Mouse (Mus musculus): Measurements from ENCODE around the gene Aox1.
"Not testable (repeated sequence)": the region's sequence is repeated elsewhere in the genome, so short reads cannot be mapped to it uniquely, and the experiment has no call there.

Aox1 gene

DNA sequence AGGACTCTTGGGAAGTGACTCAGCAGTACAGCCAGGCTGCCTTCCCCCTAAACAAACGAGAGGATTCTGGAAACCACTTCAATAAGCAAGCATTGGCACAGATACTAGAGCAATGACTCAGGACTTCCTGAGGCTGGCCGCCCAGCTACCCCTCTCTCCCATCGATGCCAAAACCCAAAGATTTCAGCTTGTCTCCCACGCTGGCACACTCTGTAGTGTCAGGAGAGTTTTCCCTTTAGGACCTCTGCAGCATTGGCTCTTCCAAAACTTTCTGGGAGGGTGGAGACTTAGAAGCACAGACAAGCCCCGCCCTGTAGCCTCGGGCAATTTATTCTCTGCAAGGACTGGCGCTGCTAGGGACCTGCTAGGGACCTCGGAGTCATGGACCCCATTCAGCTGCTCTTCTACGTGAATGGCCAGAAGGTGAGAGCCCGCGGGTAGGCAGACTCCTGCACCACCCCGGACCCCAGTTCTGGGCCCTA is at the start of gene Aox1:
Gene Aox1 (plus strand): TSS at position 296 of the 482 bp plus-strand sequence.
- DNase-seq (ENCODE audit: low spot score in 2 of 2): no peak

GRCm38 (mm10) chr1:57989052-57989600 is 40.6 kb upstream of the Aox1 start:
- no peak for DNase-seq (ENCODE audit: low spot score in 2 of 2)

GRCm38 (mm10) chr1:57991277-57991676 is 38.5 kb upstream of the Aox1 start:
- DNase-seq (ENCODE audit: low spot score in 2 of 2): no peak

DNA sequence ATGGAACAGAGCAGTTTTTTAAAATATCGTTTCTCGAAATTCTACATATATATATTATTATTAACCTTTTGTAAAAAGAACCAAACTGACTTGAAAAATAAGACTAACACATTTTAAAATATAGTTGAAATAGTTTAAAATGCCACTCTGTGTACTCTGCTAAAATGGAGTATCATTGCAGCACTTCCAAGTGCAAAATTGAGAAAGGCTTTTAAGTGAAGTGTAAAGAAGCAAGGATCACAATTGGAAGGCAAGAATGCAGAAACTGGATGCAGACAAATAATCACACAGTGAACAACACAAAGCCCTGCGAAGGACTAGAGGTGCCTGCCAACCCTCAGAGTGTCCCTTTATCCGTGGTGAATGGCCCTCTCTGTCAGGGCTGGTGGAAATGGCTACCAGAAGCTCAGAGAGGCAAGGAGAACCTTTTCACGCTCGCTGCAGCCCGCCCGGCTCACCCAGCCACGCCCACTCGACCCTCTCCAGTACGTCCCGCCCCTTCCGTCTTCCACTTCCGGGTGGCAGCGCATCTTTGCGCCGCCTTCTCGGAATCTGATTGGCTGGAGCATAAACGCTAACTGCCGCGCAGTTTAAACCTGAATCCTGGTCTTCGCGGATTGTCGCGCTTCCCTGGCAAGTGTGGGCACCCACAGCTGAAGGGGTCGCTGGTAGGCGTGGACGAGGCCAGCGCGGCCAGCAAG is 34.1 kb upstream of the Aox1 start, which contains the start of gene Sgo2a:
Gene Sgo2a (plus strand): TSS at position 540 of the 701 bp plus-strand sequence.
- peak; percentile 84 to 95 for DNase-seq (ENCODE audit: low spot score in 2 of 2)

DNA sequence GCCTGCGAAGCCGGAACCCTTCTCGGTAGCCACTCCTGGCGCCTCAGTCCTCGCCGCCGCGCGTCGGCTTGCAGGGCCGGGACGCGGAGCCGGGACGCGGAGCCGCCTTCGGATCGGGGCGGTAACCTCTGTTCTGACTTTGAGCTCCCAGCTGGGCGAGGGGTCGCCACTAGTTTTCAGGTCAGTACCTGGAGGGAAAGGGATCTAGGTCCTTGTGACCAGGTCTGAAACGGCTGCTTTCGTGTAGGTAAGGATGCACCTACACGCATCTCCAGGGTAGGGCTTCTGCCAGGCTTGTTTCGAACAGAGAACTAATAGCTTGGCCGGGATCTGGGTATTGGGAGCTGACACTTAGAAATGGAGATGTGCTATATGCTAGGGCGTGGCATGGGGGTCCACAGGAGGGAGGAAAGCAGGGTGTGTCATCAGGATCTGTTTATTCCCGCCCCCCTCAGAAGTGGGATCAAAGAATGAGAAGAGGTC is 33.6 kb upstream of the Aox1 start:
- no peak for DNase-seq (ENCODE audit: low spot score in 2 of 2)

DNA sequence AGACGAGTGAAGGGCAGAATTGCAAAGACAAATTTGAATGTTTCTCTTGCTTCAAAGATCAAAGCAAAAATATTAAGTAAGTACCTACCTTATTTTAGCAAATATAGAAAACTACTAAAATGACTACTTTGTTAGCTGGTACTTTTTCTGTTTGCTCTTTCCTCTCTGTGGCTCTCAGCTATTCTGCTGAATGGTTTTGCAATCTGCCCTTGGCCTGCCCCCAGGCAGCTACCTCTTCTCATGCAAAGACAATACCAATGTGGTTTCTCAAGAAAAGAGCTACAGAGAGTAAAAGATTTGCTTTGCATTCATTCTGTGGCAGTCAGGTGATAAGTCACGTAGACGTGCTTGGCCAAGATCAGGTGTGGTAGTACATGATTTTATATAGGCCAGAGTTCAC is 31.6 kb upstream of the Aox1 start:
- DNase-seq (ENCODE audit: low spot score in 2 of 2): no peak

- not testable (repeated sequence) for DNase-seq (ENCODE audit: low spot score in 2 of 2)
Measured at GRCm38 (mm10) chr1:58006388-58006787, 23.3 kb upstream of the Aox1 start.

- no peak for DNase-seq (ENCODE audit: low spot score in 2 of 2)
Measured at GRCm38 (mm10) chr1:58018856-58019255, 10.9 kb upstream of the Aox1 start, which contains the start of gene Kctd18. Kctd18 (minus strand) TSS chr1:58018956.

DNA sequence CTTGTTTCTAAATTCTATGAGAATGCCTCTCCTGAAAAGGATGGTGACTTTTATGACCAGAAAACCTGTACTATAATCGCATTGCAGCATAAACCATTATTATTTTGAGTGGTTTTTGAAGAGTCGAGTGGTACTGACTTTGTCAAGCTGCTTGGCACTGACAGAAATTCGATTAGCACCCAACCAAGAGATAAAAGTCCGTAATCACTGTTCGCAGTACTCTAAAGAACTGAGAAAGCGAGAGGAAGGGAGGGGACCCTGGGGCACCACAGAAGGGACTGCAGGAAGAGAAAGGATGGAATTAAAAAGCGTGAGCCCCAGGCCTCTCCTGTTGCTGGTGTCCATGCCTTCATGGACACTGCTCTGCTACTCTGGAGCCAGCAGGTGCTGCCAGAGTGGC is 2.0 kb upstream of the Aox1 start:
- DNase-seq (ENCODE audit: low spot score in 2 of 2): no peak

DNA sequence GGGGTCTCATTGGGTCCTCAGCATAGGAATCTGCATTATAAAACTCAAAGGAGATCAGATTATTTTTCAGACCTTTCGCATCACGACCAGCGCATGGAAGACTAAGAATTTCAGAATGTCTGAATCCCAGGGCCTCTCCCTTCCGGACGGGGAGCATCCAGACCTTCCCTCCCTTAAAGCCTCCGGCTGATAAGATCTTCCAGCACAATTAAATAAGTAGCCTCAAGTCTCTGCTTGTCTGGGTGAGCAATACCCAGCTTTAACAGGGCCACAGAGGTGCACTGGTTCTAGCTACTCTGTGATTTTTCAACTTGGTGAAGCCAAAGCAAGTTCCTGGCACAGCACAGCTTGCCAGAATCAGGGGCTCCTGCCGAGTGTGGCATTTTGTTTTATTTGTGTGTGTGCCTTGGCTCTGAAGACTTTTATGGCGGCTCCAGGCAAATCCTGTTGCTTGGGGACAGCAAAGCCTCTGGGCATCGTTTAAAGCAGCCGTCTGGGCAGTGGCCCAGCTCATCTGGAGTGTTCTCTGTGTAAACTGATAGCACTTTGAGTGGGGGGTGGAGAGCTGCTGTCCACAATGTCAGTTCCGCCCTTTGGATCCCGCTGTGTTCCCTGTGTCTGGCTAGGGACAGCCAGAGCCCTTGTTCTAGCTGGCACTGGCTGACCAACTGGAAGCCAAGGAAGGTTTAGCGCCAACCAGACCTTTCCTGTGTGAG is 583 bp downstream of the Aox1 start:
- DNase-seq (ENCODE audit: low spot score in 2 of 2): no peak

- DNase-seq (ENCODE audit: low spot score in 2 of 2): peak; percentile 35 to 72
Measured at GRCm38 (mm10) chr1:58031160-58031769, 1.5 kb downstream of the Aox1 start.

- not testable (repeated sequence) for DNase-seq (ENCODE audit: low spot score in 2 of 2)
Measured at GRCm38 (mm10) chr1:58037306-58037705, 7.6 kb downstream of the Aox1 start.

GRCm38 (mm10) chr1:58045076-58045475 is 15.3 kb downstream of the Aox1 start:
- DNase-seq (ENCODE audit: low spot score in 2 of 2): no peak

GRCm38 (mm10) chr1:58045546-58045945 is 15.8 kb downstream of the Aox1 start:
- no peak for DNase-seq (ENCODE audit: low spot score in 2 of 2)

DNA sequence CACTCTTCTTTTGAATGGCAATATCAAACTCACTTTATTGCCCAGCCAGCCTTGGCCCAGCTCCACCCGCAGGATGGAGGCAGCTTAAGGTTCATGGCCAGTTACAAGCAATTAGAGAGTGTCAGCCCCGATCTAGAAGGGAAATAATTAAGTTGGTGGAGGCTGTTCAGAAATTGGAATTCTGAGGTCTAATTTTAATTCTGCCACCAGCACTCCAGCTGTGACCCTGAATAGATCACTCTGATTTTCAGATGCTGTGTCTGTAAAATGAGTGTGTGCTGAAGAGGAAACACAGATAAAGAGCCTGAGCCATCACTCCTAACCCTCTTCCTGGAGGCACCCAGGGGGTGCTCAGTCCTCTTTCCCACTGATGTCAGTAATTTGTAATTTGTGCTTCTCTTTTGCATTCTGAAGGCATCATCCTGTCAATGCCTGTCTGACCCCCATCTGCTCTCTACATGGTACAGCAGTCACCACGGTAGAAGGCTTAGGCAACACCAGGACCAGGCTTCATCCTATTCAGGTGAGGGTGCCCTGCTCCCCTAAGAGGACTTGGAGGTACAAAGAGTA is 17.1 kb downstream of the Aox1 start:
- DNase-seq (ENCODE audit: low spot score in 2 of 2): no peak

DNA sequence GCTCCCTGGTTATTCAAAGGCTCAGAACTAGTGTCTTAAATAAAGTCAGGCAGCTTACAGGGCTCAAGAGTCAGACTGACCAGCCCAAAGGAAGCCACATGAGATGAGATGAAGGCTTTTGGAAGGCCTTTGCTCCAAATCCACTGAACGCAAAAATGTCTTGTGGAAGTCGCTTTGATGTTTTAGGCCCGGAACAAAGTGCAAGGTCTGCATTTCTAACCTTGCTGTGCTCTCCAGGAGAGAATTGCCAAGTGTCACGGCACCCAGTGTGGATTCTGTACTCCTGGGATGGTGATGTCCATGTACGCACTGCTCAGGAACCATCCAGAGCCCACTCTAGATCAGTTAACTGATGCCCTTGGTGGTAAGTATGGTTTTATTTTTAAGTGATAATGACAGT is 19.4 kb downstream of the Aox1 start:
- no peak for DNase-seq (ENCODE audit: low spot score in 2 of 2)

GRCm38 (mm10) chr1:58055598-58055997 is 25.9 kb downstream of the Aox1 start:
- no peak for DNase-seq (ENCODE audit: low spot score in 2 of 2)

DNA sequence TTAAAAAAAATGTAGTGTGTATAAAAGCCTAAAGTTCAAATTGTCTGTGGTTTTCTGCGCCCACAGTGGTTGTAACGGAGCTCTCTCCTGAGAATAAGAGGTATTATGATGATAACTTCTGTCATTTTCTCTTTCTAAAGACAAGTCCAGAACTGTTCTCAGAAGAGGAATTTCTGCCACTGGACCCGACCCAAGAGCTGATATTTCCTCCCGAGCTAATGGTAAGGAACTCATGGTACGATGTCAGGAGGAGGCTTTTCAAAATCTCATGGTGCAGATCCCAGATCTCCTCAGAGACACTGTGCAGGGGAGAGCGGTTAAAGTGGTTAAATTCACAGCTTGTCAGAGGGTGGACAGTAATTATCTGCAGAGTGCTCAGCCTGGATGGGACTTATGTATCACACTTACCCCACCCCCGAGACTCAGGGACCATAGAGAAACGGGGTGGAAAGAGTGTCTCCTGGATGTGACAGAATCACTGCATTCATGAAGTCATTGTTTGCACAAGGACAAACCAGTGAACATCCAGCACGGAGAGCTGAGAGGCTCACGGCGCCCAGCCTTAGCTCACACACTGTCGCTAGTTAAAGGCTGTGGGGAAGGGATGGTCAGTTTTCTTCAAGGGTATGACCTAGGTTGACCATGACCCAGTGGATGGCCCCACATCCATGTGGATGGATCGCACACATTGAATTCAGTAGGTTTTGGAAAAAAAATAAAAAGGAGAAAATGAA is 26.5 kb downstream of the Aox1 start:
- DNase-seq (ENCODE audit: low spot score in 2 of 2): no peak

DNA sequence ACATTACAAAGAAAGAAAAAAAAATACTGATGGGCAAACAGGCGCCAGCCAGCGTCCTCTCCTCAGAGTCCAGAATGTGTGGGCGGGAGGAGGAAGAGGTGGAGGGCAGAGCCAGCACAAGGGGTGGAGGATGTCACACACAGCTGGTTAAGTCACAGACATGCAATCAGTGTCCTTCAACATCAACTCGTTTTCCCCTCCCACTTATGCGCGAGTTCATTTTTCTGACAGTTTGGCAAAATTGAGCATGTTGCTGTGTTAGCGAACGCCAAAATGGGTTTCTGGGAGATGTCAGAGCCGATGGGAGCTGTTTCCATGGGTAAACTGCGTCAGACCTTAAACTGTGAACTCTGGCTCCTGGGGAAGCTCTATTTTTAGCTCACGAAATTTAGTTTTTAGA is 27.2 kb downstream of the Aox1 start:
- no peak for DNase-seq (ENCODE audit: low spot score in 2 of 2)

- DNase-seq (ENCODE audit: low spot score in 2 of 2): no peak
Measured at GRCm38 (mm10) chr1:58058846-58059245, 29.1 kb downstream of the Aox1 start.

- DNase-seq (ENCODE audit: low spot score in 2 of 2): no peak
Measured at GRCm38 (mm10) chr1:58062131-58062530, 32.4 kb downstream of the Aox1 start.

Data from thymus, postnatal 10 days (tissue).